Mouse (Mus musculus): ENCODE measurements around the gene Ppp1r37. TPM values are rescaled to one million over a fixed set of nuclear protein-coding genes. Genes with fewer than 3 reads are reported as not detected.
"Not testable (repeated sequence)": the region's sequence is repeated elsewhere in the genome, so short reads cannot be mapped to it uniquely, and the experiment has no call there.

Ppp1r37 gene
- total RNA-seq (2021), result 10 to 100 TPM; 61.1 to 63.1 TPM
- long read RNA-seq, experiment 1, partial matches to known transcripts, result 4 of 15 reads
- long read RNA-seq, experiment 1, other reads (novel, unspliced or antisense), result 8 of 15 reads
- long read RNA-seq, experiment 2, partial matches to known transcripts, result 1 of 13 reads
- long read RNA-seq, experiment 2, other reads (novel, unspliced or antisense), result 8 of 13 reads

- DNase-seq, result peak; percentile 41 to 45
Observed at GRCm38 (mm10) chr7:19562643-19563410, at the start of gene Ppp1r37. Gene Ppp1r37, minus strand, starts transcription at chr7:19563076.

GRCm38 (mm10) chr7:19610969-19611368 lies 48.1 kb upstream of the Ppp1r37 start:
- DNase-seq, result no peak

- no peak for DNase-seq
Observed at GRCm38 (mm10) chr7:19609641-19610332, 46.9 kb upstream of the Ppp1r37 start.

- no peak for DNase-seq
Observed at GRCm38 (mm10) chr7:19607291-19607690, 44.4 kb upstream of the Ppp1r37 start.

GRCm38 (mm10) chr7:19604606-19605214 lies 41.8 kb upstream of the Ppp1r37 start:
- not testable (repeated sequence) for DNase-seq

- peak; percentile 98 to 99 for DNase-seq
Observed at GRCm38 (mm10) chr7:19603849-19604605, 41.2 kb upstream of the Ppp1r37 start, which contains the start of gene Clasrp. Gene Clasrp, minus strand, starts transcription at chr7:19604486.

GRCm38 (mm10) chr7:19603055-19603454 lies 40.2 kb upstream of the Ppp1r37 start:
- DNase-seq, result no peak

GRCm38 (mm10) chr7:19600562-19600961 lies 37.7 kb upstream of the Ppp1r37 start:
- no peak for DNase-seq

GRCm38 (mm10) chr7:19593061-19593730 lies 30.3 kb upstream of the Ppp1r37 start:
- no peak for DNase-seq

GRCm38 (mm10) chr7:19589917-19590316 lies 27.0 kb upstream of the Ppp1r37 start:
- DNase-seq, result peak; percentile 68 to 85

GRCm38 (mm10) chr7:19589207-19589606 lies 26.3 kb upstream of the Ppp1r37 start:
- peak; percentile 22 to 46 for DNase-seq

GRCm38 (mm10) chr7:19586269-19586668 lies 23.4 kb upstream of the Ppp1r37 start:
- no peak for DNase-seq

- DNase-seq, result no peak
Observed at GRCm38 (mm10) chr7:19580634-19581033, 17.8 kb upstream of the Ppp1r37 start.

- DNase-seq, result no peak
Observed at GRCm38 (mm10) chr7:19579751-19580150, 16.9 kb upstream of the Ppp1r37 start.

GRCm38 (mm10) chr7:19578436-19578835 lies 15.6 kb upstream of the Ppp1r37 start:
- no peak for DNase-seq

GRCm38 (mm10) chr7:19577877-19578414 lies 15.1 kb upstream of the Ppp1r37 start:
- DNase-seq, result peak; percentile 23 to 44

GRCm38 (mm10) chr7:19577141-19577852 lies 14.4 kb upstream of the Ppp1r37 start, which contains the start of the genes Zfp296 and Gemin7:
Gene Zfp296, plus strand, starts transcription at chr7:19577287.
Gene Gemin7, minus strand, starts transcription at chr7:19577595.
- peak; percentile 35 to 40 for DNase-seq

GRCm38 (mm10) chr7:19575559-19575958 lies 12.7 kb upstream of the Ppp1r37 start:
- DNase-seq, result no peak

GRCm38 (mm10) chr7:19573776-19574140 lies 10.9 kb upstream of the Ppp1r37 start:
- DNase-seq, result no peak

All from heart, adult 18-20 months (tissue).